Mouse (Mus musculus): ENCODE measurements at regions not wholly inside any gene's neighbourhood (a gene's known extent, or its start where the extent isn't known, plus 50 kb on each side); places are given as distances from the start of the nearest gene placed in this dataset.

DNA sequence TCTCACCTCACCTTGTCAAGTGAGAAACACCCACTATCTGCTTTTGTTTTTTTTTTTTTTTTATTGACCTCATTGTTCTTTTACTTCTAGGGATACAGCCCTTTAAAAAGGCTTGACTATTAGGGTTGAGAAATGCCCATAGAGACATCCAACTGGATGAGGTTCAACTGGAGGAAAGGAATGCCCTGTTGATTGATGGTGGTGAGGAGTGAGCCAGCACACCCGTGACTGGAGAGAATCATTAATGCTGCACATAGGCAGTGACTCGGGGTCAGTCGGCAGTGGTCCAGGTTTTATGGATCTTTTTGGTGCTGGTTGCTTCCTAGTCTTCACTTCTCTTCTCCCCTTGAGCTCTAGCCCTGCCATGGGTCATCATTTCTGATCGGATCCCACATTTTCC lies 82.9 kb upstream of the Cryz start:
- no peak for DNase-seq

DNA sequence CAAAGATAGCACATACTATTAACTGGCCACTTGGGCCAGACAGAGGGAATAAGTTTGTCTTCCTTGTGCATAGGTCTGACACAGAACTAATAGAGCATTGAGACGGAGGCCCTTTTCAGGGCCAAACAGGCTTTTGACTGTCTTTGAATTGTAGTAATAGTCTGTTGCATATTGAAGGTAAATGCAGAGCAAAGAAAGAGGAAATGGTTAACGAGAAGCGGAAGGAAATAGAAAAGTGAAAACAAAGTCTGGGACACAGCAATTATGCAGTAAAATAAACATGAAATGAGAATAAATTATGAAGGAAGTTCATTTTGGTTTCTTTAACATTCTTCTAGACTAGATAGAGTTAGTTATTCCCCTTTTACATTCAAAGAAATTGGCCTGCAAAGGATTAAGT lies 86.4 kb upstream of the Cryz start:
- no peak for DNase-seq

DNA sequence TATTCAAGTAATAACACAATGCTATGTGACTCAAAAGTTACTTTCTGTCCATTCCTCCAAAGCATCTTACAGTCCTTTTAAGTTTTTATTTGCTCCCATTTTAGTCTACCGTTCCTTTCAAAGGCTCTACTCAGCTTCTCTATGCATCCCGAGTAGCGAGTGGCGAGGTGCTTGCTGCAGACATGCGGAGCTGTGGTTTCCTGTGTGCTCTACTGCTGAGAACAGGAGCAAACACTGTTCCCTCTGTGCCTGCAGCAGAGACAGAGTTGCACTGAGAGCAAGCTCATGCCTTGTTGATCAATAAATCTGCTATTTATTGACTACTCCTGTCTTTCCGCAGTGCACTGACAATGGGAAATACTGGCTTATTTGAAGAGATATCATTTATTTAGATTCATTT lies 87.1 kb upstream of the Cryz start:
- no peak for DNase-seq

- DNase-seq, result no peak
Observed at GRCm38 (mm10) chr3:154493387-154493920, 103.1 kb upstream of the Cryz start.

GRCm38 (mm10) chr3:154472426-154472825 lies 124.1 kb upstream of the Cryz start:
- no peak for DNase-seq

DNA sequence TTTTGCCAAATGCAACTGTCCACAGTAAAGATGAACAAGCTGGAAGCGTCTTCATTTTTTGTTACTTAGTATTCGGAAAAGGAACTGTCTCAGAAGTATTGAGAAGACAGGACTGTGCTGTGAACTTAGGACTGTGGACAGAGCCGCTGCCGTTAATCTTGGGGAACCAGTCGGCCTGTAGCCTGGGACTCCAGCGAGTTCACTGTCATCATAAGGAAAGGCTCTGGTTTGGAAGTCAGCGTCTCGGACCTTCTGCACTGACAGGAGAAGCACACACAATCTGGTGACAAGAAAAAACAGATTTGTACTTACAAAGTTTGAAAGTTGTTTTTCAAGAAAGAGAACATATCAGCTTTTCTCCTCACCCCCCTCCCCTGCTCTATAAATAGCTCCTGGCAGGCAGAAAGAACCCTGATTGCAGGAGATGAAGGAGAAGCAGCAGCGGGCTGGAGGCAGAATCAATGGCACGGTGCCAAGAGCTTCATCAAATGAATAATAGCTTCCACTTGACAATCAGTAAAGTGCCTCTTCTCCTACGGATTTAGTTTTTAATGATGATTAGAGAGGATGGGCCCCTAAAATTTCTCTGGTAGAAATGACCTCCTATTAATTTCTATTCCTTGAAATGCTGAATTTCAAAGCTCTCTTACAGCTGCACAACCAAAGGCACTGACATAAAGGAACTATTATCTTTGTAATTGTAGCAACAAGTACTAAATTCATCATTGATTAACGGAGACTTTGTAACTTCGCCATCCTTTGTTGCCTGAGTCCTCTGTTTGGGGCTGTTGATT lies 128.7 kb upstream of the Cryz start:
- DNase-seq, result no peak

DNA sequence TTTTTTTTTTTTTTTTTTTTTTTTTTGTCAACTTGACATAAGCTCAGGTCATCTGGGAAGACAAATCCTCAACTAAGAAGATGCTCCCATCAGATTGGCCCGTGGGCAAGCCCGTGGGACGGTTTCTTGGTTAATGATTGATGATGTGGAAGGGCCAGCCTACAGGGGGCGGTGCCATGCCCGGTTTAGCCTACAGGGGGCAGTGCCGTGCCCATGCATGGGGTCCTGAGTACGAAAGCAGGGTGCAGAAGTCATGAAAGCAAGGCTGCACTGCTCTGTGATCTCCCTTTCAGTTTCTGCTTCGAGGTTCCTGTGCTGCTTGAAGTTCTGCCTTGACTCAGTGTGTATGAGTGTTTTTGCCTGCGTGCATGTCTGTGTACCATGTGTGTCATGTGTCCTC lies 127.7 kb upstream of the Lhx8 start:
- no peak for DNase-seq

- DNase-seq, result no peak
Observed at GRCm38 (mm10) chr3:154453025-154453424, 122.6 kb upstream of the Lhx8 start.

DNA sequence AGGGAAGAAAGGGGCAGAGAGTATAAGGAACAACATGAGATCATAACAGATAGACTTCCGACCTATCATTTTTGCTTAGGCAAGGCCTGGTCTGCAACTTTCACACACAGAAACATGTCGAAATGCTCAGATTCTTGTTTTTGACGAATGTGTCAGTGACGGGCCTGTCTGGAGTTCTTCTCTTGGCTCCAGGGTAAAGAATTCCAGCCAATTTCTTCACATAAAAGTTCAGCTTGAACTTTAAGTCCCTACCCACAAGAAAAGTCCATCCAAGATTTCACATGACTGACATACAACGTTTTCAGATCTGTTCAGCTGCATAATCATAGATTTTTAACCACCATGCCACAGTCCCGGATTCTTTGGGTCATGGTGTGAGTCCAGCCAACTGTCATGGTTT lies 122.1 kb upstream of the Lhx8 start:
- no peak for DNase-seq

DNA sequence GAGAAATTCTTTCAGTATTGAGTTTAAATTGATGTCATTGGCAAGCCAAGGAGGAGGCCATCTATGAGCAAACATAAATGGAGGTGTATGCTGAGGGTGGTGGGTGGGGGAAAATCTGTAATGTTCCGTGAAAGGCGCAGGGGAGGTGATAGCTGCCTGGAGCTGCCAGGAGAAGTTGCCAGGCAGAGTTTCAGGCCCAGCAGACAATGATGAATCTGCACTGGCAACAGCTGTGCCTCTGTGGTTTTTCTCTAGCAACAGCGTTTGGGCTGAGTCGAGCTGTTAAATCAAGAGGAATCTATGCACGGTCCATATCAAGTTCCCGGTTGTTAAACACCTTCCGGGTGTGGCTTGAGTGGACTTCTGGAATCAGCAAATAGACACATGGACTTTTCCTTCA lies 120.7 kb upstream of the Lhx8 start:
- no peak for DNase-seq

- no peak for DNase-seq
Observed at GRCm38 (mm10) chr3:154443351-154444075, 113.1 kb upstream of the Lhx8 start.

DNA sequence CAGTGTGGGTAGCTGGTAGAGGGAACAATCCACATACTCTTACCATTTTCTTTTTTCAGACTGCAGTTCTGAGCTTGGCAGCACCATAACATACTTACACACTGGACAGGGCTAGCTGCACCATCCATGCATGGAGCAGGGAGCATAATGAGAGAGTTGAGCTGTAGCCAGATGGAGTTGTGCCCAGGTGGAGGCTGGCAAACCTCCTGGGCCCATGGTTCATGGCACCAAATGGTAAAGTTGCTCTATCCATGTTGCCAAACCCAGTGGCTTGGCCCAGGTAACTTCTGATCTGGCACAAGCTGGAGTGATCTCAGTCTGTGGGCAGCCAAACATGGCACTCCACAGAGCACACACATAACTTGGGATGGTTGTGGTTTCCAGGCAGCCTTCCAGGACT lies 111.0 kb upstream of the Lhx8 start:
- peak; percentile 2 for DNase-seq

- no peak for DNase-seq
Observed at GRCm38 (mm10) chr3:154440899-154441298, 110.4 kb upstream of the Lhx8 start.

DNA sequence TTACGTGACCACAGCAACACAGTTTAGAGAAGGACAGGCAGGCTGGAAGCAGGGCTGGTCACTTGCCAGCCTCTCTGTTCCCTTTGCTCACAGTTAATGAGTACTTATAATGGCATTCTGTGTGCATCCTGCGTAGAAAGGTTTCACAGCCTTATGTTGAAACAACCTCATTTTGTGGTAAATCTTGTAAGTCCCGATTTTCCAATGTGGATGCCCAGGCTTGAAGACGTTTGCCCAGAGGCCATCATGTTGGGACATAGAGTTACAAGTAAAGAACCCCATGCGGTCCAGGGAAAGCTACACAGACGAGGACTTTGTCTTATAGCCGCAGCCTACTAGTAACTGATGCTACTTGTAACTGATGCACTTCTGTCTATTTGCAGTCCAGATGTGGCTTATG lies 100.4 kb upstream of the Lhx8 start:
- no peak for DNase-seq

- no peak for DNase-seq
Observed at GRCm38 (mm10) chr3:154429666-154430065, 99.2 kb upstream of the Lhx8 start.

GRCm38 (mm10) chr3:154424589-154424988 lies 94.1 kb upstream of the Lhx8 start:
- DNase-seq, result no peak

DNA sequence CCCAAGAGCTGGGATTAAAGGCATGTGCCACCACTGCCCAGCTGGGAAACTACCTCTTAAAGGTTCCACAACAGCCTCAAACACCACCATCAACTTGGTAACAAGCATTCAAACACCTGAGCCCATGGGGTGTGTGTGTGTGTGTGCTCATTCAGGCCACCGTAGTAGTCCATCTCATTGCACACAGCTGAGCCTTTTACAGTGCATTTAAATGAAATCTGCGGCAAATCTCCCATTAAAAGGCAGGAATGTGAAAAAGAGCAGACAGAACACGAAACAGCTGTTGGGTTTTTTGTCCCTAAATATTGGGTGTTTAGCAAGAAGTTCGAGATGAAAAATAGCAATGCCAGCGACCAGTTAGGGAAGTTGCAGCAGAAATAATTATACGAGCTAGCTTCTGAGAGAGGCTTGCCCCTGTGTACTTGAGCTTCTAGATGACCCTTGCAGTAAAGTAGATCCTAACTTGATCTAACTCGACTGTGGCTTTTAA lies 91.0 kb upstream of the Lhx8 start:
- DNase-seq, result no peak

- DNase-seq, result no peak
Observed at GRCm38 (mm10) chr3:154418177-154418832, 87.8 kb upstream of the Lhx8 start.

DNA sequence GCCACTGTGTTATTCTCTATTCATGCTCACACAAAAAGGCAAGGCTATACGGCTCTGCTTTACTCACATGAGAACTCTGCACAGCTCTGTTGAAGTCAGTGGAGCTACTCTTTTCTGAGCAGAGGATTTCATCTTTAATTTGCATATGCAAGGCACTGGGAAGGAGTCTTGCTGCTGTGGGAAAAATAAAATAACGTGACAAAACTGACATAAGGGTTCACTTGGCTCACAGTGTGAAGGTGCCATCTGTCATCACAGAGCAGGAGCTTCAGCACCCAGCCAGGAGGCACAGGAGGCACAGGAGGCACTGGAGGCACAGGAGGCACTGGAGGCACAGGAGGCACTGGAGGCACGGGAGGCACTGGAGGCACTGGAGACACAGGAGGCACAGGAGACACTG lies 83.9 kb upstream of the Lhx8 start:
- no peak for DNase-seq

- no peak for DNase-seq
Observed at GRCm38 (mm10) chr3:154410292-154410691, 79.8 kb upstream of the Lhx8 start.

GRCm38 (mm10) chr3:154402081-154402480 lies 71.6 kb upstream of the Lhx8 start:
- DNase-seq, result no peak

DNA sequence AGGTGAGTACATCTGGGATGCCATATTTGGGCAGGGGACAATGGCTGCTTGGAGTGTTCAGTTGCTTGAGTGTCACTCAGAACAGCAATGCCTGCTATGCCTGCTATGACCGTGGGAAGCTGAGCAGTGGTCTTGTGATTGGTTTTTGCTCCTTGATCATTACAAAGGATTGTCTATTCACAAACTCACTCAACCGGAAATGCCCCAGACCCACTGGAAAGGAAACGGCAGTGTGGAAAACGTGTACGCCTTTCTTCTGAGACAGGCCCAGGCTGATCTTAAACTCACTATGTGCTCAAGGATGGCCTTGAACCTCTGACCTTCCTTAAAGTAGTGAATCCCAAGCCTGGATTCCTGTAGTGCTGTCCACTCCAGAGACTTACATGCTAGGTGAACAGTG lies 63.2 kb upstream of the Lhx8 start:
- no peak for DNase-seq

DNA sequence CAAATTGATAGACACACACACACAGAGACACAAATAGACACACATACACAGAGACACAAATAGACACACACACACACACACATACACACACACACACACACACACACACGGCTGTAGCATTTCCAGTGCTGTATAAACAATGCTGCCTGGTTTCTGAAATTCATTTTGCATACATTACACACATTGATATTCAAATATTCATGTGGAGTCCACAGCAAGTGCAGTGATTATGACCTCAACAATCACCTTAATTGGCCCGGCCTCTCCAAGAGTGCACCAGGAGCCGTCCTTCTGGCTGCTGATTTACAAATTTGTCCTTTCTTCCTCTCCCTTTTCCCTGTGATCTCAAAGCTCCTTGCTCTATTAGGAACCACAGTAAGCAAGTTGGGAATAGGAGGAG lies 61.2 kb upstream of the Lhx8 start:
- no peak for DNase-seq

GRCm38 (mm10) chr3:154388656-154389055 lies 58.2 kb upstream of the Lhx8 start:
- no peak for DNase-seq
